Mouse (Mus musculus) heart, embryonic 14.5 days (tissue): ENCODE results near the gene Zbtb4. TPM values are rescaled to one million over a fixed set of nuclear protein-coding genes. Genes with fewer than 3 reads are reported as not detected.
"Not testable (repeated sequence)": the region's sequence is repeated elsewhere in the genome, so short reads cannot be mapped to it uniquely, and the experiment has no call there.

Experiments
- ATAC-seq: fragments of 200-750 bp; cut with Nextera tagmentation; 2 replicates; pipeline ENCODE4 v1.8.0; 2017; ENCODE audit warnings: low read depth, moderate TSS enrichment; ENCODE audit not compliant: insufficient number of reproducible peaks, insufficient read depth, low FRiP score
- H3K27ac ChIP-seq, 2 experiments: fragments of 200-500 bp in 1 of 2; fragments of 300-500 bp in 1 of 2; sonication (generic) in 1 of 2; replicated peaks in 1 of 2; 2 replicates each; pipeline ENCODE4 v1.5.1; 2012 to 2014; ENCODE audit warnings: low read depth in 2 of 2, low read length in 2 of 2, control low read depth in 1 of 2, mild to moderate bottlenecking in 1 of 2, mixed read lengths in 1 of 2; ENCODE audit not compliant: control insufficient read depth in 1 of 2, insufficient read depth in 1 of 2
- H3K27me3 ChIP-seq: fragments of 300-500 bp; sonication (generic); 2 replicates; pipeline ENCODE4 v1.6.1; 2014; ENCODE audit warnings: mild to moderate bottlenecking, low read length, control low read depth; ENCODE audit not compliant: control insufficient read depth, insufficient read depth
- H3K36me3 ChIP-seq: fragments of 300-500 bp; sonication (generic); 2 replicates; pipeline ENCODE4 v1.6.1; 2014; ENCODE audit warnings: mild to moderate bottlenecking, control low read depth, low read length, mixed read lengths; ENCODE audit not compliant: control insufficient read depth, insufficient read depth
- H3K4me1 ChIP-seq, 2 experiments: fragments of 200-500 bp in 1 of 2; fragments of 300-500 bp in 1 of 2; sonication (generic) in 1 of 2; 2 replicates each; pipeline ENCODE4 v1.6.1; 2012 to 2014; ENCODE audit warnings: low read length in 2 of 2, control low read depth in 1 of 2, mixed read lengths in 1 of 2; ENCODE audit not compliant: control insufficient read depth in 2 of 2, insufficient read depth in 2 of 2
- H3K4me2 ChIP-seq: fragments of 300-500 bp; sonication (generic); 2 replicates; pipeline ENCODE4 v1.6.1; 2014; ENCODE audit warnings: mild to moderate bottlenecking, low read length
- H3K4me3 ChIP-seq, 2 experiments: fragments of 200-500 bp in 1 of 2; fragments of 300-500 bp in 1 of 2; sonication (generic) in 1 of 2; 2 replicates each; pipeline ENCODE4 v1.5.1; 2012 to 2014; ENCODE audit warnings: low read length in 2 of 2, mild to moderate bottlenecking in 2 of 2, control low read depth in 1 of 2, low read depth in 1 of 2, moderate library complexity in 1 of 2; ENCODE audit not compliant: control insufficient read depth in 1 of 2, insufficient read depth in 1 of 2
- H3K9ac ChIP-seq: fragments of 300-500 bp; sonication (generic); 2 replicates; pipeline ENCODE4 v1.6.1; 2014; ENCODE audit warnings: mild to moderate bottlenecking, low read length
- H3K9me3 ChIP-seq: fragments of 300-500 bp; sonication (generic); 2 replicates; pipeline ENCODE4 v1.6.1; 2016; ENCODE audit warnings: low read length, control low read depth; ENCODE audit not compliant: control insufficient read depth
- whole genome bisulfite sequencing: fragments of 180-500 bp; shearing (Covaris S2); extraction: QIAGEN DNeasy Blood & Tissue Kit; methylation state at CpG from one replicate; pipeline ENCODE4 v1.1.7; 2014; 5-methylcytosine and 5-hydroxymethylcytosine counted together
- polyA plus RNA-seq: library from polyadenylated mRNA; unstranded; fragments of >200 nt; fragmentation: Nextera tagmentation; extraction: Ambion mirVana; gene quantifications from 2 replicates; pipeline ENCODE4 v1.2.1, GENCODE M21; 2014

Zbtb4 gene
- polyA plus RNA-seq, 1 experiment from 2014 or later: 3.7 TPM

- H3K9me3 ChIP-seq: no peaks in the 10 kb centered on the region
- 29% methylated on average over 5 of the region's 5 CpGs for WGBS
- no peak overlapping the region for H3K4me3 ChIP-seq
- no peaks in the 10 kb centered on the region for H3K4me1 ChIP-seq
- no peak for ATAC-seq
- no peaks in the 10 kb centered on the region for H3K36me3 ChIP-seq
- H3K27me3 ChIP-seq: no peaks in the 10 kb centered on the region
- no peak overlapping the region for H3K27ac ChIP-seq
- H3K4me2 ChIP-seq: no peak overlapping the region
- H3K9ac ChIP-seq: no peak overlapping the region
Observed at GRCm38 (mm10) chr11:69725951-69726350, 39.8 kb upstream of the Zbtb4 start.

- Histone ChIP-seq H3K4me3 (no peak overlapping the region), H3K27me3 (no peaks in the 10 kb centered on the region), H3K27ac (no peak overlapping the region), H3K9me3 (no peaks in the 10 kb centered on the region), H3K36me3 (peaks cover 7% of the 10 kb centered on the region), H3K9ac (no peak overlapping the region), H3K4me2 (no peak overlapping the region), H3K4me1 (no peaks in the 10 kb centered on the region)
- 20% methylated on average over 3 of the region's 3 CpGs for WGBS
- ATAC-seq: no peak
Observed at GRCm38 (mm10) chr11:69729063-69729462, 36.6 kb upstream of the Zbtb4 start.

GRCm38 (mm10) chr11:69731408-69731807 is 34.3 kb upstream of the Zbtb4 start:
- 75% methylated on average over 2 of the region's 3 CpGs for WGBS

GRCm38 (mm10) chr11:69751635-69752034 is 14.1 kb upstream of the Zbtb4 start:
- Histone ChIP-seq H3K4me2 (no peak overlapping the region), H3K36me3 (peaks cover 18% of the 10 kb centered on the region), H3K9me3 (no peaks in the 10 kb centered on the region), H3K4me1 (peaks cover 0 to 36% of the 10 kb centered on the region in 2 experiments; a peak in 3 of 4 replicates), H3K27me3 (no peaks in the 10 kb centered on the region), H3K9ac (peak overlapping the region; percentile 12; the same call in 1 of the 2 replicates), H3K27ac (no peak overlapping the region), H3K4me3 (no peak overlapping the region)
- WGBS: 16% methylated on average over 3 of the region's 3 CpGs
- ATAC-seq: no peak

More at GRCm38 (mm10) chr11:69731408-69731807, 34.3 kb upstream of the Zbtb4 start:
- not testable (repeated sequence) for ATAC-seq, H3K4me1 ChIP-seq, H3K4me3 ChIP-seq, H3K27me3 ChIP-seq, H3K27ac ChIP-seq, H3K9me3 ChIP-seq, H3K9ac ChIP-seq, H3K4me2 ChIP-seq
- peaks cover 31% of the 10 kb centered on the region for H3K36me3 ChIP-seq

- H3K4me1 ChIP-seq: peaks cover 0 to 46% of the 10 kb centered on the region in 2 experiments; a peak in 3 of 4 replicates
- H3K27ac ChIP-seq: no peak overlapping the region
- no peaks in the 10 kb centered on the region for H3K9me3 ChIP-seq
- no peak overlapping the region for H3K4me3 ChIP-seq
- H3K27me3 ChIP-seq: no peaks in the 10 kb centered on the region
- peak overlapping the region; percentile 10; the same call in 1 of the 2 replicates for H3K9ac ChIP-seq
- peaks cover 7% of the 10 kb centered on the region for H3K36me3 ChIP-seq
- ATAC-seq: no peak
- no peak overlapping the region for H3K4me2 ChIP-seq
Observed at GRCm38 (mm10) chr11:69752686-69753085, 13.0 kb upstream of the Zbtb4 start.

GRCm38 (mm10) chr11:69754233-69754632 is 11.5 kb upstream of the Zbtb4 start:
- Histone ChIP-seq H3K4me2 (no peak overlapping the region), H3K9me3 (no peaks in the 10 kb centered on the region), H3K27ac (no peak overlapping the region), H3K27me3 (no peaks in the 10 kb centered on the region), H3K4me3 (no peak overlapping the region), H3K4me1 (peaks cover 0 to 46% of the 10 kb centered on the region in 2 experiments; a peak in 3 of 4 replicates), H3K36me3 (no peaks in the 10 kb centered on the region), H3K9ac (no peak overlapping the region)
- WGBS: 82% methylated on average over 5 of the region's 5 CpGs
- ATAC-seq: no peak

GRCm38 (mm10) chr11:69754701-69755100 is 11.0 kb upstream of the Zbtb4 start:
- peaks cover 0 to 49% of the 10 kb centered on the region in 2 experiments; a peak in 3 of 4 replicates for H3K4me1 ChIP-seq
- no peaks in the 10 kb centered on the region for H3K9me3 ChIP-seq
- no peaks in the 10 kb centered on the region for H3K36me3 ChIP-seq
- 57% methylated on average over 3 of the region's 3 CpGs for WGBS
- no peak overlapping the region for H3K9ac ChIP-seq
- no peak for ATAC-seq
- no peaks in the 10 kb centered on the region for H3K27me3 ChIP-seq
- H3K27ac ChIP-seq: no peak overlapping the region
- H3K4me3 ChIP-seq: no peak overlapping the region
- no peak overlapping the region for H3K4me2 ChIP-seq
